Mouse (Mus musculus) MEL (cell line): Measurements from ENCODE around the gene Mocs1. TPM values are rescaled to one million over a fixed set of nuclear protein-coding genes. Genes with fewer than 3 reads are reported as not detected.

ENCODE experiments used
- DNase-seq: peaks from one replicate; pipeline ENCODE4 v3.0.0; 2011; ENCODE audit warnings: low read depth, low spot score
- H3K27ac ChIP-seq: 2 replicates; pipeline ENCODE4 v1.5.1; 2012; ENCODE audit warnings: low read depth, mild to moderate bottlenecking, control low read depth, low read length, moderate library complexity; ENCODE audit not compliant: control insufficient read depth
- H3K27me3 ChIP-seq, 2 experiments: fragments of 150-350 bp in 1 of 2; sonication (generic) in 1 of 2; 2 replicates each; pipeline ENCODE4 v1.6.1; 2012; ENCODE audit warnings: low read length in 2 of 2, mild to moderate bottlenecking in 2 of 2, improper control_type of control experiment in 1 of 2, moderate library complexity in 1 of 2; ENCODE audit not compliant: insufficient read depth in 2 of 2, control insufficient read depth in 1 of 2
- H3K36me3 ChIP-seq, 2 experiments: 2 replicates each; pipeline ENCODE4 v1.6.1; 2012 to 2014; ENCODE audit warnings: low read length in 2 of 2, improper control_type of control experiment in 1 of 2, inconsistent platforms in 1 of 2, mild to moderate bottlenecking in 1 of 2; ENCODE audit not compliant: insufficient read depth in 2 of 2, control insufficient read depth in 1 of 2
- H3K4me1 ChIP-seq, 2 experiments: fragments of 150-350 bp in 1 of 2; sonication (generic) in 1 of 2; 2 replicates each; pipeline ENCODE4 v1.6.1; 2012; ENCODE audit warnings: low read length in 2 of 2, improper control_type of control experiment in 1 of 2, mild to moderate bottlenecking in 1 of 2; ENCODE audit not compliant: insufficient read depth in 2 of 2, control insufficient read depth in 1 of 2
- H3K4me3 ChIP-seq, 2 experiments: fragments of 150-350 bp in 1 of 2; sonication (generic) in 1 of 2; 2 replicates each; pipeline ENCODE4 v1.5.1; 2012; ENCODE audit warnings: low read depth in 2 of 2, low read length in 2 of 2, mild to moderate bottlenecking in 2 of 2, moderate library complexity in 2 of 2, control low read depth in 1 of 2, improper control_type of control experiment in 1 of 2; ENCODE audit not compliant: control insufficient read depth in 1 of 2, insufficient read depth in 1 of 2
- H3K79me2 ChIP-seq: 2 replicates; pipeline ENCODE4 v1.6.1; 2012; ENCODE audit warnings: mild to moderate bottlenecking, low read length, moderate library complexity; ENCODE audit not compliant: control insufficient read depth, poor library complexity, insufficient read depth
- H3K9ac ChIP-seq: 2 replicates; pipeline ENCODE4 v1.6.1; 2012; ENCODE audit warnings: low read depth, mild to moderate bottlenecking, control low read depth, low read length, moderate library complexity; ENCODE audit not compliant: control insufficient read depth, poor library complexity, severe bottlenecking
- H3K9me3 ChIP-seq: fragments of 150-350 bp; sonication (generic); replicated peaks from 2 replicates; pipeline ENCODE4 v1.6.1; 2012; ENCODE audit warnings: mild to moderate bottlenecking, low read length, improper control_type of control experiment, moderate library complexity; ENCODE audit not compliant: insufficient read depth
- BHLHE40 ChIP-seq: IDR thresholded peaks from 2 replicates; pipeline ENCODE4 v1.6.1; 2012; ENCODE audit warnings: low read depth, mild to moderate bottlenecking, inconsistent platforms, low read length, improper control_type of control experiment, borderline replicate concordance
- CTCF ChIP-seq, 3 experiments: IDR thresholded peaks in 2 of 3; conservative IDR thresholded peaks in 1 of 3; 2 replicates each; pipeline ENCODE4 v1.5.1; 2011 to 2012; ENCODE audit warnings: low read length in 3 of 3, low read depth in 2 of 3, mild to moderate bottlenecking in 2 of 3, improper control_type of control experiment in 1 of 3, inconsistent platforms in 1 of 3, mixed read lengths in 1 of 3, moderate library complexity in 1 of 3; ENCODE audit not compliant: control insufficient read depth in 1 of 3, insufficient read depth in 1 of 3, poor library complexity in 1 of 3, severe bottlenecking in 1 of 3
- E2F4 ChIP-seq: IDR thresholded peaks from 2 replicates; pipeline ENCODE4 v1.6.1; 2011; ENCODE audit warnings: low read depth, low read length, improper control_type of control experiment, borderline replicate concordance
- ETS1 ChIP-seq: IDR thresholded peaks from 2 replicates; pipeline ENCODE4 v1.6.1; 2012; ENCODE audit warnings: low read depth, mild to moderate bottlenecking, inconsistent platforms, low read length, improper control_type of control experiment, moderate library complexity
- HCFC1 ChIP-seq: IDR thresholded peaks from 2 replicates; pipeline ENCODE4 v1.6.1; 2012; ENCODE audit warnings: low read depth, mild to moderate bottlenecking, inconsistent platforms, low read length, improper control_type of control experiment, moderate library complexity
- JUND ChIP-seq: IDR thresholded peaks from 2 replicates; pipeline ENCODE4 v1.6.1; 2011; ENCODE audit warnings: low read depth, mild to moderate bottlenecking, improper control_type of control experiment, low read length
- MAFK ChIP-seq: IDR thresholded peaks from 2 replicates; pipeline ENCODE4 v1.6.1; 2011; ENCODE audit warnings: low read depth, mild to moderate bottlenecking, low read length, improper control_type of control experiment, borderline replicate concordance
- MAX ChIP-seq: IDR thresholded peaks from 2 replicates; pipeline ENCODE4 v1.6.1; 2011; ENCODE audit warnings: low read length, improper control_type of control experiment
- NELFE ChIP-seq: IDR thresholded peaks from 2 replicates; pipeline ENCODE4 v1.6.1; 2011; ENCODE audit warnings: low read depth, low read length, improper control_type of control experiment
- POLR2AphosphoS5 ChIP-seq: IDR thresholded peaks from 2 replicates; pipeline ENCODE4 v1.6.1; 2012; ENCODE audit warnings: low read depth, borderline replicate concordance, mild to moderate bottlenecking, inconsistent platforms, low read length, moderate library complexity, mixed read lengths
- TBP ChIP-seq: IDR thresholded peaks from 2 replicates; pipeline ENCODE4 v1.8.0; 2011; ENCODE audit warnings: low read depth, low read length, improper control_type of control experiment
- USF1 ChIP-seq: IDR thresholded peaks from 2 replicates; pipeline ENCODE4 v1.6.1; 2014; ENCODE audit warnings: low read depth, mild to moderate bottlenecking, inconsistent platforms, low read length, improper control_type of control experiment, moderate library complexity
- USF2 ChIP-seq, 2 experiments: IDR thresholded peaks; 2 replicates each; pipeline ENCODE4 v1.6.1; 2011 to 2012; ENCODE audit warnings: improper control_type of control experiment in 2 of 2, low read length in 2 of 2, borderline replicate concordance in 1 of 2, inconsistent platforms in 1 of 2, low read depth in 1 of 2, mild to moderate bottlenecking in 1 of 2; ENCODE audit not compliant: insufficient read depth in 1 of 2
- ZC3H11A ChIP-seq: IDR thresholded peaks from 2 replicates; pipeline ENCODE4 v1.6.1; 2012; ENCODE audit warnings: low read depth, mild to moderate bottlenecking, inconsistent platforms, low read length, improper control_type of control experiment
- ZKSCAN1 ChIP-seq: IDR thresholded peaks from 2 replicates; pipeline ENCODE4 v1.6.1; 2012; ENCODE audit warnings: low read depth, mild to moderate bottlenecking, inconsistent platforms, low read length, improper control_type of control experiment, moderate library complexity
- ZMIZ1 ChIP-seq: IDR thresholded peaks from 2 replicates; pipeline ENCODE4 v1.6.1; 2012; ENCODE audit warnings: low read depth, mild to moderate bottlenecking, inconsistent platforms, low read length, improper control_type of control experiment, moderate library complexity
- polyA plus RNA-seq, 2 experiments: library from polyadenylated mRNA; stranded (reverse) in 1 of 2; unstranded in 1 of 2; fragments of >175 nt in 1 of 2; fragments of >200 nt in 1 of 2; gene quantifications; 2 replicates each; pipeline versions ENCODE4 v1.2.1 to v1.2.4; 2012; ENCODE audit warnings: low replicate concordance in 2 of 2, low read depth in 1 of 2; ENCODE audit not compliant: insufficient read length in 2 of 2, insufficient read depth in 1 of 2, missing spikeins in 1 of 2
- total RNA-seq: library from RNA; depleted of rRNA; stranded (reverse); fragments of 300-350 nt; gene quantifications from 2 replicates; pipeline ENCODE4 v1.2.3, GENCODE M21; 2012

Gene Mocs1
- total and polyA plus RNA-seq, 3 experiments = 7.8 to 24.6 TPM; not detected in 1

GRCm38 (mm10) chr17:49416228-49416627 lies 11.9 kb upstream of the Mocs1 start:
- no peaks in the 10 kb centered on the region for H3K9me3 ChIP-seq
- H3K27ac ChIP-seq = no peak overlapping the region
- no peak for DNase-seq
- no peak overlapping the region for H3K9ac ChIP-seq
- no peaks in the 10 kb centered on the region for H3K36me3 ChIP-seq
- TF ChIP-seq USF2 (IDR thresholded peaks at IDR 0.05; ENCODE audit: borderline replicate concordance in 1 of 2, insufficient read depth in 1 of 2, low read depth in 1 of 2, low read length in 2 of 2) = peak in 1 of 2 experiments; percentile 80; a peak in 2 of 4 replicates
- TF ChIP-seq USF1 = peak; percentile 80
- no peak for TF ChIP-seq BHLHE40
- no peaks in the 10 kb centered on the region for H3K4me1 ChIP-seq
- H3K27me3 ChIP-seq = no peaks in the 10 kb centered on the region; a peak in 2 of 4 replicates
- no peaks in the 10 kb centered on the region for H3K79me2 ChIP-seq
- H3K4me3 ChIP-seq = no peak overlapping the region

GRCm38 (mm10) chr17:49419813-49420212 lies 8.3 kb upstream of the Mocs1 start:
- no peaks in the 10 kb centered on the region for H3K9me3 ChIP-seq
- peaks cover 0 to 3% of the 10 kb centered on the region in 2 experiments; a peak in 1 of 4 replicates for H3K4me1 ChIP-seq
- no peak overlapping the region for H3K27ac ChIP-seq
- no peaks in the 10 kb centered on the region for H3K79me2 ChIP-seq
- no peaks in the 10 kb centered on the region; a peak in 1 of 4 replicates for H3K27me3 ChIP-seq
- DNase-seq = no peak
- TF ChIP-seq E2F4 (no peak), NELFE (no peak), ETS1 (no peak), POLR2AphosphoS5 (no peak), USF2 (IDR thresholded peaks at IDR 0.05; ENCODE audit: borderline replicate concordance in 1 of 2, insufficient read depth in 1 of 2, low read depth in 1 of 2, low read length in 2 of 2) (no peak), ZKSCAN1 (no peak), JUND (no peak), ZMIZ1 (no peak), CTCF (IDR thresholded peaks at IDR 0.05 in 2 of 3, conservative IDR thresholded peaks at IDR 0.05 in 1 of 3; ENCODE audit: control insufficient read depth in 1 of 3, insufficient read depth in 1 of 3, low read depth in 2 of 3, low read length in 3 of 3, poor library complexity in 1 of 3, severe bottlenecking in 1 of 3) (no peak), USF1 (no peak), MAX (no peak), TBP (no peak), ZC3H11A (no peak), HCFC1 (no peak), MAFK (no peak)
- H3K36me3 ChIP-seq = no peaks in the 10 kb centered on the region
- no peak overlapping the region for H3K4me3 ChIP-seq
- no peak overlapping the region for H3K9ac ChIP-seq
